ENCODE assay signal across 9 mouse cellular contexts in genomic region chr9:122006609-122007008, GRCm38 (mm10). TPM values are rescaled to one million over a fixed set of nuclear protein-coding genes. Genes with fewer than 3 reads are reported as not detected.
DNase-seq lines count a peak whose midpoint lies in the region; ATAC-seq and TF ChIP-seq lines count a peak whose summit lies in the region.
"Had no signal": no experiment of that assay in that cellular context is flagged by ENCODE, and none has a peak within 500 bp of the region (broad histone marks: within the 10 kb centered on the region; RNA-seq: fewer than 3 reads in every experiment).

No protein-coding gene starts in this region.

- H3K36me3 ChIP-seq in kidney, postnatal 0 days (ENCODE audit: insufficient read depth, low read length) = no peaks in the 10 kb centered on the region
- H3K36me3 ChIP-seq in kidney, embryonic 14.5 days (ENCODE audit: control insufficient read depth, insufficient read depth, low read length) = no peaks in the 10 kb centered on the region
- H3K36me3 ChIP-seq: limb, embryonic 15.5 days had no signal

- TF ChIP-seq POLR2A in olfactory bulb, adult 2 months (IDR thresholded peaks at IDR 0.05; ENCODE audit: insufficient read depth, low read depth, low read length) = no peak

- H3K27ac ChIP-seq in kidney, postnatal 0 days = no peak overlapping the region
- no peak overlapping the region for H3K27ac ChIP-seq in kidney, embryonic 14.5 days (ENCODE audit: low read depth, low read length)
- peak overlapping the region; percentile 58 for H3K27ac ChIP-seq in olfactory bulb, adult 2 months (ENCODE audit: insufficient read depth, low read depth, low read length)
- H3K27ac ChIP-seq: limb, embryonic 15.5 days had no signal

- DNase-seq in kidney, postnatal 0 days (ENCODE audit: low spot score) = peak; percentile 81
- peak; percentile 70 for DNase-seq in NIH3T3 (ENCODE audit: low read depth)
- peak; percentile 80 for DNase-seq in forelimb bud, embryonic 11.5 days (ENCODE audit: low read depth, low spot score)
- no peak for DNase-seq in T-cell, adult 2 months (ENCODE audit: low spot score)
- no peak for DNase-seq in right cerebral cortex, postnatal 25 days
- no peak for DNase-seq in urinary bladder, adult 18-20 months (ENCODE audit: low spot score in 2 of 2)

- WGBS in kidney, postnatal 0 days = 5% methylated on average over 7 of the region's 7 CpGs
- 9% methylated on average over 7 of the region's 7 CpGs for WGBS in kidney, embryonic 14.5 days
- 11% methylated on average over 7 of the region's 7 CpGs for WGBS in olfactory bulb, adult 2 months

- ATAC-seq in kidney, postnatal 0 days (replicated peaks; ENCODE audit: low FRiP score, low read depth) = no peak
- no peak for ATAC-seq in kidney, embryonic 14.5 days (ENCODE audit: low FRiP score, low TSS enrichment)

- H3K9ac ChIP-seq in kidney, postnatal 0 days (ENCODE audit: low read depth, low read length) = no peak overlapping the region
- no peak overlapping the region for H3K9ac ChIP-seq in kidney, embryonic 14.5 days (ENCODE audit: low read depth, low read length)
- H3K9ac ChIP-seq: limb, embryonic 15.5 days had no signal

- H3K27me3 ChIP-seq in kidney, postnatal 0 days (ENCODE audit: insufficient read depth, low read length) = no peaks in the 10 kb centered on the region
- no peaks in the 10 kb centered on the region for H3K27me3 ChIP-seq in kidney, embryonic 14.5 days (ENCODE audit: control insufficient read depth, insufficient read depth, low read length)
- H3K27me3 ChIP-seq: limb, embryonic 15.5 days had no signal

- no peak for TF ChIP-seq CTCF in kidney, postnatal 0 days (IDR thresholded peaks at IDR 0.05; ENCODE audit: low read depth)
- TF ChIP-seq CTCF in olfactory bulb, adult 2 months (IDR thresholded peaks at IDR 0.05; ENCODE audit: insufficient read depth, low read depth, low read length) = no peak

- H3K4me2 ChIP-seq in kidney, postnatal 0 days (ENCODE audit: low read length) = no peak overlapping the region
- no peak overlapping the region for H3K4me2 ChIP-seq in kidney, embryonic 14.5 days (replicated peaks; ENCODE audit: low read depth, low read length)
- H3K4me2 ChIP-seq: limb, embryonic 15.5 days had no signal

- no peaks in the 10 kb centered on the region for H3K4me1 ChIP-seq in kidney, postnatal 0 days (replicated peaks; ENCODE audit: insufficient read depth, low read length)
- no peaks in the 10 kb centered on the region for H3K4me1 ChIP-seq in kidney, embryonic 14.5 days (ENCODE audit: control insufficient read depth, insufficient read depth, low read length)
- H3K4me1 ChIP-seq in olfactory bulb, adult 2 months (ENCODE audit: control insufficient read depth, insufficient read depth, low read length) = peaks cover 14% of the 10 kb centered on the region

- no peak overlapping the region for H3K4me3 ChIP-seq in kidney, postnatal 0 days (replicated peaks; ENCODE audit: low read depth, low read length)
- no peak overlapping the region for H3K4me3 ChIP-seq in kidney, embryonic 14.5 days (ENCODE audit: low read length)
- H3K4me3 ChIP-seq in olfactory bulb, adult 2 months (ENCODE audit: insufficient read depth, low read depth, low read length) = no peak overlapping the region
- H3K4me3 ChIP-seq: limb, embryonic 15.5 days had no signal

- no peaks in the 10 kb centered on the region for H3K9me3 ChIP-seq in kidney, postnatal 0 days (replicated peaks; ENCODE audit: low read length)
- no peaks in the 10 kb centered on the region for H3K9me3 ChIP-seq in kidney, embryonic 14.5 days (ENCODE audit: control insufficient read depth, low read length)
- H3K9me3 ChIP-seq: limb, embryonic 15.5 days had no signal

RNA-seq across cellular contexts. Expression of gene Pomgnt2, which starts 9.7 kb away (rescaled TPM):
- 12.6 and 13.0 TPM in 2 replicates for polyA plus RNA-seq in kidney, postnatal 0 days (2015; fragmentation: Nextera tagmentation; extraction: Ambion mirVana)
- 8.6 and 11.6 TPM in 2 replicates for polyA plus RNA-seq in kidney, embryonic 14.5 days (2014; fragmentation: Nextera tagmentation; extraction: Ambion mirVana)
- polyA plus RNA-seq in olfactory bulb, adult 2 months (2012; ENCODE audit: insufficient read depth, insufficient read length, low replicate concordance, missing spikeins) = not detected in 2 replicates

RNA-seq across cellular contexts. Expression of gene Fam198a, which starts 55.8 kb away (rescaled TPM):
- 0.37 and 0.50 TPM in 2 replicates for polyA plus RNA-seq in kidney, postnatal 0 days (2015; fragmentation: Nextera tagmentation; extraction: Ambion mirVana)
- polyA plus RNA-seq in kidney, embryonic 14.5 days (2014; fragmentation: Nextera tagmentation; extraction: Ambion mirVana) = 0.73 and 1.0 TPM in 2 replicates
- not detected in 2 replicates for polyA plus RNA-seq in olfactory bulb, adult 2 months (2012; ENCODE audit: insufficient read depth, insufficient read length, low replicate concordance, missing spikeins)

Comparison
In these comparisons a context has a peak if more than half of its experiments do, and no peak if none do; other contexts are left out.
1. DNase-seq: peak in kidney, postnatal 0 days (single experiment), NIH3T3 (single experiment) and forelimb bud, embryonic 11.5 days (single experiment); none in T-cell, adult 2 months (single experiment), right cerebral cortex, postnatal 25 days (single experiment) and urinary bladder, adult 18-20 months (0 of 2).